Mouse (Mus musculus): ENCODE data around the gene Akr1c20. TPM values are rescaled to one million over a fixed set of nuclear protein-coding genes. Genes with fewer than 3 reads are reported as not detected.

Akr1c20 gene
- not detected in 2 replicates for polyA plus RNA-seq (2016; fragmentation: Nextera tagmentation; extraction: Ambion mirVana)

GRCm38 (mm10) chr13:4523201-4523838 is at the start of gene Akr1c20:
Akr1c20 (minus strand) TSS chr13:4523345.
- 85% methylated on average over 2 of the region's 2 CpGs for WGBS
- H3K4me2 ChIP-seq (replicated peaks) = no peak within 1 kb of the TSS
- H3K9me3 ChIP-seq (replicated peaks) = no peaks in the 10 kb centered on the region
- H3K4me1 ChIP-seq = no peaks in the 10 kb centered on the region
- no peak within 1 kb of the TSS for H3K9ac ChIP-seq
- H3K27ac ChIP-seq = no peak within 1 kb of the TSS
- H3K4me3 ChIP-seq = no peak within 1 kb of the TSS
- no peak for ATAC-seq (ENCODE audit: low FRiP score)
- H3K36me3 ChIP-seq = no peaks in the 10 kb centered on the region
- H3K27me3 ChIP-seq = no peaks in the 10 kb centered on the region

GRCm38 (mm10) chr13:4565996-4566395 is 42.9 kb upstream of the Akr1c20 start:
- Histone ChIP-seq H3K4me1 (no peaks in the 10 kb centered on the region), H3K4me3 (no peak overlapping the region), H3K36me3 (no peaks in the 10 kb centered on the region), H3K9me3 (replicated peaks) (no peaks in the 10 kb centered on the region), H3K4me2 (replicated peaks) (no peak overlapping the region), H3K9ac (no peak overlapping the region), H3K27me3 (no peaks in the 10 kb centered on the region), H3K27ac (no peak overlapping the region)
- 87% methylated on average over 2 of the region's 2 CpGs for WGBS
- ATAC-seq (ENCODE audit: low FRiP score) = no peak

- no peaks in the 10 kb centered on the region for H3K4me1 ChIP-seq
- H3K4me2 ChIP-seq (replicated peaks) = no peak overlapping the region
- no peaks in the 10 kb centered on the region for H3K9me3 ChIP-seq (replicated peaks)
- no peak for ATAC-seq (ENCODE audit: low FRiP score)
- no peak overlapping the region for H3K27ac ChIP-seq
- H3K36me3 ChIP-seq = no peaks in the 10 kb centered on the region
- H3K4me3 ChIP-seq = no peak overlapping the region
- H3K9ac ChIP-seq = no peak overlapping the region
- H3K27me3 ChIP-seq = no peaks in the 10 kb centered on the region
Measured at GRCm38 (mm10) chr13:4560500-4560899, 37.4 kb upstream of the Akr1c20 start.

- Histone ChIP-seq H3K4me2 (replicated peaks) (no peak overlapping the region), H3K9me3 (replicated peaks) (no peaks in the 10 kb centered on the region), H3K9ac (no peak overlapping the region), H3K27ac (no peak overlapping the region), H3K4me3 (no peak overlapping the region), H3K4me1 (no peaks in the 10 kb centered on the region), H3K27me3 (no peaks in the 10 kb centered on the region), H3K36me3 (no peaks in the 10 kb centered on the region)
- 46% methylated on average over 1 of the region's 1 CpGs for WGBS
- no peak for ATAC-seq (ENCODE audit: low FRiP score)
Measured at GRCm38 (mm10) chr13:4559143-4559542, 36.0 kb upstream of the Akr1c20 start.

- Histone ChIP-seq H3K36me3 (no peaks in the 10 kb centered on the region), H3K4me2 (replicated peaks) (no peak overlapping the region), H3K27me3 (no peaks in the 10 kb centered on the region), H3K9ac (no peak overlapping the region), H3K9me3 (replicated peaks) (no peaks in the 10 kb centered on the region), H3K4me3 (no peak overlapping the region), H3K27ac (no peak overlapping the region), H3K4me1 (no peaks in the 10 kb centered on the region)
- no peak for ATAC-seq (ENCODE audit: low FRiP score)
- WGBS = 85% methylated on average over 2 of the region's 2 CpGs
Measured at GRCm38 (mm10) chr13:4514811-4515210, 8.3 kb downstream of the Akr1c20 start.

GRCm38 (mm10) chr13:4467896-4468295 is 55.2 kb downstream of the Akr1c20 start:
- Histone ChIP-seq H3K4me3 (no peak overlapping the region), H3K36me3 (no peaks in the 10 kb centered on the region), H3K4me2 (replicated peaks) (no peak overlapping the region), H3K27ac (no peak overlapping the region), H3K9ac (no peak overlapping the region), H3K9me3 (replicated peaks) (no peaks in the 10 kb centered on the region), H3K27me3 (no peaks in the 10 kb centered on the region), H3K4me1 (no peaks in the 10 kb centered on the region)
- ATAC-seq (ENCODE audit: low FRiP score) = no peak
- WGBS = 90% methylated on average over 1 of the region's 1 CpGs

- H3K9ac ChIP-seq = no peak overlapping the region
- no peaks in the 10 kb centered on the region for H3K36me3 ChIP-seq
- H3K4me1 ChIP-seq = no peaks in the 10 kb centered on the region
- H3K4me3 ChIP-seq = no peak overlapping the region
- no peaks in the 10 kb centered on the region for H3K9me3 ChIP-seq (replicated peaks)
- H3K27ac ChIP-seq = no peak overlapping the region
- 90% methylated on average over 2 of the region's 2 CpGs for WGBS
- ATAC-seq (ENCODE audit: low FRiP score) = no peak
- H3K4me2 ChIP-seq (replicated peaks) = no peak overlapping the region
- no peaks in the 10 kb centered on the region for H3K27me3 ChIP-seq
Measured at GRCm38 (mm10) chr13:4465641-4466040, 57.5 kb downstream of the Akr1c20 start.

Other genes with a start within 250 kb of the Akr1c20 start
- gene Akr1c12, start 243.9 kb downstream of the Akr1c20 start, polyA plus RNA-seq (2016; fragmentation: Nextera tagmentation; extraction: Ambion mirVana) = 0.25 TPM in 1 of 2 replicates, not detected in the other
- gene Akr1c6, start 89.0 kb downstream of the Akr1c20 start, polyA plus RNA-seq (2016; fragmentation: Nextera tagmentation; extraction: Ambion mirVana) = not detected in 2 replicates
- not detected in 2 replicates for gene Akr1c21, start 50.7 kb upstream of the Akr1c20 start, polyA plus RNA-seq (2016; fragmentation: Nextera tagmentation; extraction: Ambion mirVana)
- gene Akr1e1, start 85.8 kb upstream of the Akr1c20 start, polyA plus RNA-seq (2016; fragmentation: Nextera tagmentation; extraction: Ambion mirVana) = 42.5 and 54.9 TPM in 2 replicates

All from hindbrain, embryonic 12.5 days (tissue).